Mouse (Mus musculus): Measurements from ENCODE around the gene Wipi2.

Wipi2 gene

GRCm38 (mm10) chr5:142627398-142627797, at the start of gene Wipi2:
Gene Wipi2, plus strand, starts transcription at chr5:142627698.
- no peak for DNase-seq (ENCODE audit: low spot score)

- no peak for DNase-seq (ENCODE audit: low spot score)
Measured at GRCm38 (mm10) chr5:142578192-142578591, 49.3 kb upstream of the Wipi2 start.

- peak; percentile 15 for DNase-seq (ENCODE audit: low spot score)
Measured at GRCm38 (mm10) chr5:142581517-142581916, 46.0 kb upstream of the Wipi2 start.

- DNase-seq (ENCODE audit: low spot score): no peak
Measured at GRCm38 (mm10) chr5:142583616-142584126, 43.8 kb upstream of the Wipi2 start.

- no peak for DNase-seq (ENCODE audit: low spot score)
Measured at GRCm38 (mm10) chr5:142590953-142591616, 36.4 kb upstream of the Wipi2 start.

- DNase-seq (ENCODE audit: low spot score): no peak
Measured at GRCm38 (mm10) chr5:142595698-142596097, 31.8 kb upstream of the Wipi2 start.

- DNase-seq (ENCODE audit: low spot score): no peak
Measured at GRCm38 (mm10) chr5:142596723-142597122, 30.8 kb upstream of the Wipi2 start.

GRCm38 (mm10) chr5:142597648-142598390, 29.7 kb upstream of the Wipi2 start:
- no peak for DNase-seq (ENCODE audit: low spot score)

- no peak for DNase-seq (ENCODE audit: low spot score)
Measured at GRCm38 (mm10) chr5:142604379-142604778, 23.1 kb upstream of the Wipi2 start.

- no peak for DNase-seq (ENCODE audit: low spot score)
Measured at GRCm38 (mm10) chr5:142605288-142605687, 22.2 kb upstream of the Wipi2 start.

- no peak for DNase-seq (ENCODE audit: low spot score)
Measured at GRCm38 (mm10) chr5:142608259-142608988, 19.1 kb upstream of the Wipi2 start, which contains the start of gene Mmd2. Gene Mmd2, minus strand, starts transcription at chr5:142608800.

- no peak for DNase-seq (ENCODE audit: low spot score)
Measured at GRCm38 (mm10) chr5:142608989-142609325, 18.5 kb upstream of the Wipi2 start.

- no peak for DNase-seq (ENCODE audit: low spot score)
Measured at GRCm38 (mm10) chr5:142610362-142610761, 17.1 kb upstream of the Wipi2 start.

- no peak for DNase-seq (ENCODE audit: low spot score)
Measured at GRCm38 (mm10) chr5:142614513-142614912, 13.0 kb upstream of the Wipi2 start.

GRCm38 (mm10) chr5:142615638-142616037, 11.9 kb upstream of the Wipi2 start:
- no peak for DNase-seq (ENCODE audit: low spot score)

GRCm38 (mm10) chr5:142616326-142616725, 11.2 kb upstream of the Wipi2 start:
- DNase-seq (ENCODE audit: low spot score): no peak

- DNase-seq (ENCODE audit: low spot score): peak; percentile 29
Measured at GRCm38 (mm10) chr5:142619866-142620265, 7.6 kb upstream of the Wipi2 start.

- DNase-seq (ENCODE audit: low spot score): no peak
Measured at GRCm38 (mm10) chr5:142621421-142621820, 6.1 kb upstream of the Wipi2 start.

GRCm38 (mm10) chr5:142622134-142622533, 5.4 kb upstream of the Wipi2 start:
- no peak for DNase-seq (ENCODE audit: low spot score)

- no peak for DNase-seq (ENCODE audit: low spot score)
Measured at GRCm38 (mm10) chr5:142623080-142623479, 4.4 kb upstream of the Wipi2 start.

GRCm38 (mm10) chr5:142628726-142629662, 1.5 kb downstream of the Wipi2 start:
- peak; percentile 97 for DNase-seq (ENCODE audit: low spot score)

- DNase-seq (ENCODE audit: low spot score): no peak
Measured at GRCm38 (mm10) chr5:142629663-142630025, 2.1 kb downstream of the Wipi2 start.
